Mouse (Mus musculus) embryonic fibroblast, embryonic 13.5 days (primary cell): ENCODE data around the gene Rap1gap.

Experiments
- CTCF ChIP-seq: IDR thresholded peaks from 2 replicates; pipeline ENCODE4 v1.5.1; 2011; ENCODE audit warnings: mild to moderate bottlenecking, control low read depth, low read length, moderate library complexity, borderline replicate concordance; ENCODE audit not compliant: insufficient read depth
- POLR2A ChIP-seq: IDR thresholded peaks from 2 replicates; pipeline ENCODE4 v1.6.1; 2011; ENCODE audit warnings: low read depth, mild to moderate bottlenecking, control low read depth, low read length, moderate library complexity

DNA sequence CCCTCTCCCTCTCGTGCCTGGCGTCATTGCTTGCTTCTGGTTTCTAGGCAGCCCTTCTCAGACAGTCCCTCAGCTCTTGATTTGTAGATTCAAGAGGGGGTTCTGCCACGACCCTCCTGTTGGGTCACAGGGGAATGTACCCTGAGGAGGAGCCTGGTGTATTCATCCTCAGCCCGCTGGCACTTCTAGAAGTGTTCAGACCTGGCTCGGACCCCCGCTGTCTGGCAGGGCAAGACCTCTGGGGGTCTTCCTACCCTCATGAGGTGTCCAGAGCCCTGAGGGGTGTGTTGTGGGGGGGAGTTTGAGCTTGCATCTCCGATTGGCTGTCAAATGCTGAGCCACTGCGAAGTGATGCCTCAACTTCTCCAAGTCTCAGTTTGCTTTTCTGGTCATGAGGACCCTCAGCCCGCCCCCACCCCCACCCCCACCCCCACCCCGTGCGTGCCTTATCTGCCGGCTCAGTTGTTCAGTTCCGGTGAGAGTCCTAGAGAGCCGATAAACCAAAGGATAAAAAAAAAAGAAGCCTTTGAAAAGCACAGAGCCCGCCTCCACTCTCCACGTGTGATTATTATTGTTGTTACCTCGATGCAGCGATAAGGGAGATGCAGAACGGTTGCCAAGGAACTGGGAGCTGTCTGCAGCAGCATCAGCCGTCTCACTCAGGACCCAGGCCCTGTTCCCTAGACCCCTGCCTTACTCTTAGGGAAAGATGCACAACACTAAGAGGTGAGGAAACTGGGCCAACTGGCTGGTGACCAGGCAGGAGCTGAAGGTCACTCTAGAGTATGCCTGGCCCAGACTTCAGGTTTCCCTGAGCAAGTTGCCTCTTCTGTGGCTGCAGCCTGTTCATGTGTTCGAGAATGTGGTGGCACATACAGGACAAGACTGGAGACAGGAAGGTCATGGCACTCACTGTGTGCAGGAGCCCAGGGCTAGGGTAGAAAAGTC, 35.0 kb downstream of the Rap1gap start:
- TF ChIP-seq CTCF (no peak), POLR2A (no peak)
